Mouse (Mus musculus): ENCODE measurements at regions not wholly inside any gene's neighbourhood (a gene's known extent, or its start where the extent isn't known, plus 50 kb on each side); places are given as distances from the start of the nearest gene placed in this dataset.
"Not testable (repeated sequence)": the region's sequence is repeated elsewhere in the genome, so short reads cannot be mapped to it uniquely, and the experiment has no call there.

GRCm38 (mm10) chr2:21976831-21977230, 250.5 kb upstream of the Myo3a start:
- DNase-seq (ENCODE audit: low read depth, low spot score) = no peak

DNA sequence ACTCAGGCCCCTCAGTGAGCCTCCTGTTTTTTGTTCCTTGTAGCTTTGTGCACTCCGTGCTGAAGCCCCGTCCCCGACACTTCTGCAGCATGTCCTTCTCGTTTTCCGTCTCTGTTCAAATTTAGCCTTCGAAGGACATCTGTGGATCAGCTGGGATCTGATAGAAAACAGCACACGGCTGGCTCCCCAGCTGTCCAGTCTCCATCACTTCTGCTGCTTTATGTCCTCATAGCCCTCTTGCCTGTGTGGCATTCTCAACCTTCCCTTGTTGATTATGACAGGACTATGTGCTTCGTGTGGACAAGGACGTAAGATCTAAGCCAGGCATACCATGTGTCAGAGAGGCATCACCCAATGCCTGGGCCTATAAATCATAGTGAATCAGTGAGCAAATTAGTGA, 247.1 kb upstream of the Myo3a start:
- DNase-seq (ENCODE audit: low read depth, low spot score) = no peak

DNA sequence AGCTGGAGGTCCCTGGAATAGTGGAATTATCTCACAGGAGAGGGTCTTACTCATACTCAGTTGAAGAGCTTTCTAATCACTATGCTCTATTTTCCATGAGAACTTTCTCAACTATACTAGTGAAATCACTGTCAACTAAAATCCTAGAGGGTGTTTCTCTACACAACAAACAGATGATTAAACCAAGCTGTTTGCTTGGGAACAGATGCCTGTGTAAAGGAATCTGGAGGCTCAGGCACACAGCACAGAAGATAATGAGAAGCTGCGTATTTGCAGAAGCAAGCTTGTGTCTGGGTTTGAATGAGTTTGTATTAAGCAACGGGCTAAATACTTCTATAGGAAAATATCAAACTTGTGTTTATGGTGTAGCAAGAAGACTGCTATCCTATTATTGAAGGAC, 202.9 kb upstream of the Myo3a start:
- DNase-seq (ENCODE audit: low read depth, low spot score) = peak; percentile 55

DNA sequence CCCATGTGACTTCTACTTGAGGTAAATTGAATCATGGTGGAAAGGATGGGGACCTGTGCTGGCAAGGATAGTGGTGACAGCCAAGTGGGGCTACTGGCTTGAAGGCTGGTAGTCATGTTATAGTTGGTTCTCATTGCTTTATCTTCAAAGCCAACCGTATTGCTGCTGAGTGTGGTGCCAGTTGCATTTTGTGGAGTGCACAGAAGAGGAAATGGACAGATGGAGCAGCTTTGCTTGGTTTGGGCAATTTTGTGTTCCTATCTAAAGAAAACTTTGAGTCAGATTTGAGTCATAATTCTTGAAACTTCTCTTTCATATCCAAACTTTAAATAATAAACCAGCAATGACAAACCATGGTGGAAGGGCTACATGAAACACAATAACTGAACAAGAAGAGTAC, 200.5 kb upstream of the Myo3a start:
- no peak for DNase-seq (ENCODE audit: low read depth, low spot score)

GRCm38 (mm10) chr2:22028569-22028968, 198.7 kb upstream of the Myo3a start:
- DNase-seq (ENCODE audit: low read depth, low spot score) = no peak

GRCm38 (mm10) chr2:22029022-22029803, 198.1 kb upstream of the Myo3a start:
- DNase-seq (ENCODE audit: low read depth, low spot score) = no peak

DNA sequence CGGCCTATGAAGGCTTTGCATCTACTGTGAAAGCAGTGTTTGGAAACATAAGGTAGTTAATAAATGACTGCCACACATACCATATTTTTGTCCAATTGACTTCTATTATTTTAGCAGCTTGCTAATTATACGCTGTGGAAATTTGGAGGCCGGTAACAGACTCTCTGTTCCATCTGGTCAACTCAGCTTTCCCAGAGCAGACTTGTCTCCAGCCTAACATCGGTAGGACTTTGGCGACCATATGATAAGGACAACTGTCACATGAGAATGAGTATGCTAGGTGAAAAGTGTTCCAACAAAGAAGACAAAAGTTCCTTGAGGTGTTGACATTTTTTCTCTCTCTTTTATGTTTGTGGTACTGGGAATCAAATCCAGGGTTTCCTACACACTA, 197.5 kb upstream of the Myo3a start:
- DNase-seq (ENCODE audit: low read depth, low spot score) = no peak

GRCm38 (mm10) chr2:22036841-22037240, 190.5 kb upstream of the Myo3a start:
- no peak for DNase-seq (ENCODE audit: low read depth, low spot score)

DNA sequence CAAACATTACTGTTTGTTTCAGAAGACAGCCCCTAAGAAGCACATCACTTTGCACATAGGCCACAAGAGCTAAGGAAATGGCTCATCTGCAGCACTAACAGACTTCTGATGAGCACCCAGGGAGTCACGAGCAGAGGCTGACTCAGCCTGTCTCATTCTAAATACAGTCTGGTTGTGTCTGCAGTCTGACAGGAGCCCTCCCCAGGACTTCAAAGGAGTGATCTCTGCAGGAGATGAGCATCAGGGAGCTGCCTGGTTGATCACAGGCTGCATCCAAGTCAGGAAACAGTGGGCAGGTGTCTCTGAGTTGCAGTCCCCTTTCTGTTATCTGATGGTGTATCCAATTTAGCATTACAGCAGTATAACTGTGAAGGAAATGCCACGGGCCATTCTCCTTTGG, 188.5 kb upstream of the Myo3a start:
- DNase-seq (ENCODE audit: low read depth, low spot score) = peak; percentile 55

DNA sequence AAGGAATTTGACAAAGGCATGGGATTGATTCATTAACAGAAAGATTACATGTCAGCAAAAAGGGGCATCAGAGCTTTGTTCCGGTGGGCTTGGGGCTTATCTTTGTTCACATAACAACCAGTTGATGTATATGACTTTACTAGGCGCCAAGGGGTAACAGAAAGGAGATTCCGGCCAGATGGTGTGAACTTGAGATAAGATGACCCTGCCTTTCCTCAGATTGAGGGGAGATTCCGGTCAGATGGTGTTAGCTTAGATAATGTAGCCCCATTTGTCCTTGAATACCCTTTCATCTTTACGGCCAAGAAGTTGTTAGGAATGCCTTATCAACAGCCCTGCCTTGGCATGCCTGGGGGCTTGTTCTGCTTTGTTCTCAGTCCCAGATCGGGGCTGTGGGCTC, 183.4 kb upstream of the Myo3a start:
- DNase-seq (ENCODE audit: low read depth, low spot score) = not testable (repeated sequence)

DNA sequence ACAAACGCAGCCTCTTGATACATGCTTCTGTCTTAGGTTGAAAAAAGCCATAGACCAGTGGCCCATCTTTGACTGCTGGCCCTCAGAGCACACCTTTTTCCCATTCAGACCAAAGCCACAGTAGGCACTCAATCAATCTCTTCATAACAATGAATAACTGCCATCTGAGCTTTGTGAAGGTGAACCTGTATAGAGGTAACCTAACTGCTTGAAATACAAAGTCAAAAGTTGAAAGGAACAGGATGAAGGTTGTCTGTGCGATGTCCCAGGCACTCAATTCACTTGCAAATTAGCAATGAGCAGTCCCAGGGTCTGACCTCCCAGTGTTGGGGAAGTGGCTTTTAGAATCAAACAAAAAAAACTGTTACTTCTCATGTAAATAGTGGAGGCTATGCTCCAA, 182.4 kb upstream of the Myo3a start:
- DNase-seq (ENCODE audit: low read depth, low spot score) = no peak

GRCm38 (mm10) chr2:22047465-22047864, 179.8 kb upstream of the Myo3a start:
- DNase-seq (ENCODE audit: low read depth, low spot score) = no peak

DNA sequence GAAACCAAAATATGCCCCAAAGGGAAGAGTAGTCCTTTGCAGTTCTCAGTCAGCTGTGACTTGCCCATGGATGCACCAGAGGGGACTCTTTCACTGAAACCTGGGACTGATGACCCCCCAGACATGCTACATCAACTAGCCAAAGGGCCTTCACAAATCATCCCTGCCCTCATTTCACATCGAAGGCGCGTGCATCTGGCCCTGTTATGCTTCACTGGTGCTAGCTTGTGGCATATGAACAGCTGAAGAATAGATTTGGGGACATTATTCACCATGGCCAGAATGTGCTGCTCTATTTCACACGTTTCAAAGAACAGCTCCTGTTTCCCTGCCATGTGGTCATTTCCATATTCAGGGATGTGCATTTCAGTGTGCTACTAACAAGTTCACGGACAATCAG, 160.8 kb upstream of the Myo3a start:
- no peak for DNase-seq (ENCODE audit: low read depth, low spot score)

GRCm38 (mm10) chr2:22096848-22097247, 130.5 kb upstream of the Myo3a start:
- DNase-seq (ENCODE audit: low read depth, low spot score) = no peak

- DNase-seq (ENCODE audit: low read depth, low spot score) = no peak
Observed at GRCm38 (mm10) chr2:22105150-22105549, 122.2 kb upstream of the Myo3a start.

DNA sequence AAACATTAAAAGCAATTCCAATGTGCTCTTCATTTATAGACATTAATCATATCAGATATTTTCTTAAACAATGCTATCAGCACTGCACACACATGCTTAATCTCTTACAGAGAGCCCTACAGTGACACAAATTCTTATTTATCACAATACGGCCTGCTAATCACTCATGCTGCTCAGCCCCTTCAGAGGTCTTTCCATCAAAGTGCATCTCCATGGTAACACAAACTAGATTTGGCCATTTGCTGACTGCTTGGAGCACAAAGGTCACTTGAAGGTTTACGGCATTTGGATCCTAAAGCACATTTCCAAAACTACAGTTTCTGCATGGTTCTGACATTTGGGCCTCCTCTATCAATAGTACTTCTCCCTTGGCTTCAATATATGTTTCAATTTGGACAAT, 77.6 kb upstream of the Myo3a start:
- DNase-seq (ENCODE audit: low read depth, low spot score) = no peak

DNA sequence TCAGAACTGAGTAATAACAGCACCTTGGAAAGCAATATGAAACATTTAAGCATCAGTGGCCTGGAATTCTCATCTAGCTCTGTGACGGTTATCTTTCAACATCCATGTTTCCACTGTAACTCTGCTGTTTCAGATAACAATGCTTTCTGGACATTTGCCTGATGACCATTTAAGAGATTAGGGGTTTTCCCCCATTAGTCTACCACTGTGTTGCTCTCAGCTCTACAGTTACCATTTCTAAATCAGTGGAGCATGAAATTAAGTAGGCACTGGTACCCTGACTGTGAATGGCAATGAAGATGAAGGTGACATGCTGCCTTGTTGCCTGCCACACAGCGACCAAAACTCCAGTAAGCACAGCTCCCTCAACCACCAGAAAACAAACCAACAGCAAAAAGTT, 70.7 kb upstream of the Myo3a start:
- no peak for DNase-seq (ENCODE audit: low read depth, low spot score)

GRCm38 (mm10) chr2:22165443-22165842, 61.9 kb upstream of the Myo3a start:
- DNase-seq (ENCODE audit: low read depth, low spot score) = no peak

GRCm38 (mm10) chr2:22165919-22166318, 61.4 kb upstream of the Myo3a start:
- DNase-seq (ENCODE audit: low read depth, low spot score) = peak; percentile 16
